Mouse (Mus musculus) layer of hippocampus, adult 8-10 months (tissue): ENCODE results near the gene Morc2a. TPM values are rescaled to one million over a fixed set of nuclear protein-coding genes. Genes with fewer than 3 reads are reported as not detected.

Experiments used
- DNase-seq, 2 experiments: peaks; one replicate each; pipeline ENCODE4 v3.0.0; 2022; ENCODE audit warnings: low spot score in 2 of 2
- total RNA-seq, 4 experiments: library from RNA; stranded (reverse); gene quantifications; 2 replicates each; pipeline ENCODE4 v1.2.4; 2022

The Morc2a gene
- total RNA-seq, 4 experiments from 2014 or later: 36.6 to 49.3 (median 44.3) TPM

- no peak for DNase-seq
Measured at GRCm38 (mm10) chr11:3684232-3684631, 35.2 kb downstream of the Morc2a start.

GRCm38 (mm10) chr11:3684723-3685430 is 35.9 kb downstream of the Morc2a start:
- DNase-seq: no peak

GRCm38 (mm10) chr11:3685431-3685830 is 36.4 kb downstream of the Morc2a start:
- DNase-seq: no peak

- no peak for DNase-seq
Measured at GRCm38 (mm10) chr11:3686318-3686717, 37.3 kb downstream of the Morc2a start.

- no peak for DNase-seq
Measured at GRCm38 (mm10) chr11:3686885-3687284, 37.9 kb downstream of the Morc2a start.

- no peak for DNase-seq
Measured at GRCm38 (mm10) chr11:3691746-3692145, 42.8 kb downstream of the Morc2a start.

- no peak for DNase-seq
Measured at GRCm38 (mm10) chr11:3696086-3696616, 47.2 kb downstream of the Morc2a start.

GRCm38 (mm10) chr11:3697441-3697840 is 48.5 kb downstream of the Morc2a start:
- no peak for DNase-seq

GRCm38 (mm10) chr11:3703089-3703992 is 54.4 kb downstream of the Morc2a start:
- DNase-seq: no peak

GRCm38 (mm10) chr11:3704404-3704803 is 55.4 kb downstream of the Morc2a start:
- DNase-seq: no peak

- no peak for DNase-seq
Measured at GRCm38 (mm10) chr11:3707057-3707456, 58.1 kb downstream of the Morc2a start.

GRCm38 (mm10) chr11:3710203-3710602 is 61.2 kb downstream of the Morc2a start:
- no peak for DNase-seq

GRCm38 (mm10) chr11:3714486-3714885 is 65.5 kb downstream of the Morc2a start:
- peak in 1 of 2 experiments; percentile 76 for DNase-seq

GRCm38 (mm10) chr11:3716662-3717061 is 67.7 kb downstream of the Morc2a start:
- no peak for DNase-seq

GRCm38 (mm10) chr11:3722036-3722435 is 73.0 kb downstream of the Morc2a start:
- DNase-seq: no peak

- DNase-seq: no peak
Measured at GRCm38 (mm10) chr11:3722861-3723260, 73.9 kb downstream of the Morc2a start.

GRCm38 (mm10) chr11:3723910-3724309 is 74.9 kb downstream of the Morc2a start:
- DNase-seq: peak in 1 of 2 experiments; percentile 49

- no peak for DNase-seq
Measured at GRCm38 (mm10) chr11:3724726-3725125, 75.7 kb downstream of the Morc2a start.

- DNase-seq: no peak
Measured at GRCm38 (mm10) chr11:3725331-3726054, 76.5 kb downstream of the Morc2a start.

- DNase-seq: no peak
Measured at GRCm38 (mm10) chr11:3727438-3728105, 78.6 kb downstream of the Morc2a start.

- DNase-seq: no peak
Measured at GRCm38 (mm10) chr11:3731469-3731868, 82.5 kb downstream of the Morc2a start.
